ENCODE assay signal across 8 mouse cellular contexts in the genomic region with DNA sequence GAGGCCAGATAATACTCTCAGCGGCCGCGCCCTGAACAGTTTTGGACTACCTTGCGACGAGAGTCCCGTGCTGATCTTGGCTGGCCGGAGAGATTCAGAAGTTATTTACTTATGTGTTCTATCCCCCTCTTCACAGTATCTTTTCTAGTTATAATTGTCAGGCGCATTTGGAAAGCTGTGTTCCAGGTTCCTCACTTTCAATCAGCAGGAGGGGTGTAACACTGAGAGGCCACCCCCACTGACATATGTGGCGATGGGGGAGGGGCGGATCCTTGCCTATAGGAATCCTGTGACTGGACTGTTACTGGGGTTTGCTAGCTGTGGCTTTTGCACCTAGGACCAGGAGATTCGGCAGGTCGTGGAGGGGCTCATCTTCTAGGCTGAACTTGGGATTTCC. TPM values are rescaled to one million over a fixed set of nuclear protein-coding genes. Genes with fewer than 3 reads are reported as not detected.
DNase-seq lines count a peak whose midpoint lies in the region; ATAC-seq lines count a peak whose summit lies in the region.

No protein-coding gene starts in this region.

- H3K4me3 ChIP-seq in lung, embryonic 15.5 days, result peak overlapping the region; percentile 84
- H3K4me3 ChIP-seq in heart, embryonic 10.5 days, result peak overlapping the region; percentile 93
- peak overlapping the region; percentile 74 for H3K4me3 ChIP-seq in midbrain, embryonic 13.5 days (replicated peaks)

- H3K27me3 ChIP-seq in lung, embryonic 15.5 days, result no peaks in the 10 kb centered on the region
- no peaks in the 10 kb centered on the region for H3K27me3 ChIP-seq in heart, embryonic 10.5 days (ENCODE audit: insufficient read depth, poor library complexity, severe bottlenecking)
- H3K27me3 ChIP-seq in midbrain, embryonic 13.5 days, result no peaks in the 10 kb centered on the region

- H3K4me1 ChIP-seq in lung, embryonic 15.5 days, result peaks cover 47% of the 10 kb centered on the region
- H3K4me1 ChIP-seq in heart, embryonic 10.5 days, result peaks cover 56% of the 10 kb centered on the region
- peaks cover 53% of the 10 kb centered on the region for H3K4me1 ChIP-seq in midbrain, embryonic 13.5 days (replicated peaks)

- ATAC-seq in lung, embryonic 15.5 days (ENCODE audit: borderline replicate concordance, extremely low read depth, low FRiP score, low TSS enrichment), result no peak
- no peak for ATAC-seq in midbrain, embryonic 13.5 days
- no peak for ATAC-seq in inflammation-experienced regulatory T-cells, adult 6 months

- no peak for DNase-seq in lung, postnatal 25 days (ENCODE audit: low spot score)
- peak; percentile 56 to 63 for DNase-seq in cerebellum, postnatal 14 days
- peak; percentile 81 for DNase-seq in heart, embryonic 10.5 days (ENCODE audit: low spot score)
- peak; percentile 28 to 49 for DNase-seq in left cerebral cortex, adult 8-10 months (ENCODE audit: low spot score in 2 of 2)
- DNase-seq in thymus, postnatal 0 days (ENCODE audit: low spot score), result peak; percentile 21

- H3K4me2 ChIP-seq in lung, embryonic 15.5 days, result peak overlapping the region; percentile 91
- peak overlapping the region; percentile 81 for H3K4me2 ChIP-seq in midbrain, embryonic 13.5 days (replicated peaks)

- peak overlapping the region; percentile 85 for H3K9ac ChIP-seq in lung, embryonic 15.5 days
- H3K9ac ChIP-seq in midbrain, embryonic 13.5 days (replicated peaks), result peak overlapping the region; percentile 93

- H3K27ac ChIP-seq in lung, embryonic 15.5 days, result peak overlapping the region; percentile 86
- peak overlapping the region; percentile 98 for H3K27ac ChIP-seq in heart, embryonic 10.5 days
- peak overlapping the region; percentile 96 for H3K27ac ChIP-seq in midbrain, embryonic 13.5 days

- H3K36me3 ChIP-seq in lung, embryonic 15.5 days, result no peaks in the 10 kb centered on the region
- no peaks in the 10 kb centered on the region for H3K36me3 ChIP-seq in heart, embryonic 10.5 days
- H3K36me3 ChIP-seq in midbrain, embryonic 13.5 days, result no peaks in the 10 kb centered on the region

- H3K9me3 ChIP-seq in lung, embryonic 15.5 days, result no peaks in the 10 kb centered on the region
- H3K9me3 ChIP-seq in heart, embryonic 10.5 days, result no peaks in the 10 kb centered on the region
- no peaks in the 10 kb centered on the region for H3K9me3 ChIP-seq in midbrain, embryonic 13.5 days

- 3% methylated on average over 12 of the region's 12 CpGs for WGBS in lung, embryonic 15.5 days
- 1% methylated on average over 12 of the region's 12 CpGs for WGBS in heart, embryonic 10.5 days
- 2% methylated on average over 12 of the region's 12 CpGs for WGBS in midbrain, embryonic 13.5 days

RNA-seq across cellular contexts. Expression of a gene that starts 1.1 kb away (rescaled TPM):
- polyA plus RNA-seq in lung, embryonic 15.5 days (2015; fragmentation: Nextera tagmentation; extraction: Ambion mirVana), result 4.3 TPM in 2 replicates
- 8.6 and 10.6 TPM in 2 replicates for polyA plus RNA-seq in heart, embryonic 10.5 days (2016; fragmentation: Nextera tagmentation; extraction: Ambion mirVana)
- total RNA-seq in left cerebral cortex, adult 8-10 months (2022), result 1 to 10 TPM; 4.7 to 6.8 (median 6.2) TPM
- 13.2 and 13.6 TPM in 2 replicates for polyA plus RNA-seq in midbrain, embryonic 13.5 days (2015; fragmentation: Nextera tagmentation; extraction: Ambion mirVana)
- 1.5 and 2.2 TPM in 2 replicates for polyA plus RNA-seq in thymus, postnatal 0 days (2015; fragmentation: Nextera tagmentation; extraction: Ambion mirVana)
- polyA plus RNA-seq in inflammation-experienced regulatory T-cells, adult 6 months (2017; shearing (Covaris generic)), result 1 to 10 TPM in 1 of 3 experiments, under 1 TPM in 2; 0.72 to 1.8 (median 0.83) TPM

RNA-seq across cellular contexts. Expression of a gene that starts 26.1 kb away (rescaled TPM):
- 0.21 and 0.24 TPM in 2 replicates for polyA plus RNA-seq in lung, embryonic 15.5 days (2015; fragmentation: Nextera tagmentation; extraction: Ambion mirVana)
- 0.28 and 0.49 TPM in 2 replicates for polyA plus RNA-seq in heart, embryonic 10.5 days (2016; fragmentation: Nextera tagmentation; extraction: Ambion mirVana)
- total RNA-seq in left cerebral cortex, adult 8-10 months (2022), result 1 to 10 TPM; 2.3 to 3.0 (median 2.7) TPM
- polyA plus RNA-seq in midbrain, embryonic 13.5 days (2015; fragmentation: Nextera tagmentation; extraction: Ambion mirVana), result 2.1 and 2.5 TPM in 2 replicates
- polyA plus RNA-seq in thymus, postnatal 0 days (2015; fragmentation: Nextera tagmentation; extraction: Ambion mirVana), result 0.30 and 0.48 TPM in 2 replicates
- polyA plus RNA-seq in inflammation-experienced regulatory T-cells, adult 6 months (2017; shearing (Covaris generic)), result under 1 TPM in 1 of 3 experiments, not detected in 2; 0.07 TPM

RNA-seq across cellular contexts. Expression of a gene that starts 32.0 kb away (rescaled TPM):
- 345 and 355 TPM in 2 replicates for polyA plus RNA-seq in lung, embryonic 15.5 days (2015; fragmentation: Nextera tagmentation; extraction: Ambion mirVana)
- 341 and 377 TPM in 2 replicates for polyA plus RNA-seq in heart, embryonic 10.5 days (2016; fragmentation: Nextera tagmentation; extraction: Ambion mirVana)
- total RNA-seq in left cerebral cortex, adult 8-10 months (2022), result 100 to 1,000 TPM; 125 to 149 (median 144) TPM
- polyA plus RNA-seq in midbrain, embryonic 13.5 days (2015; fragmentation: Nextera tagmentation; extraction: Ambion mirVana), result 330 and 342 TPM in 2 replicates
- polyA plus RNA-seq in thymus, postnatal 0 days (2015; fragmentation: Nextera tagmentation; extraction: Ambion mirVana), result 420 and 454 TPM in 2 replicates
- polyA plus RNA-seq in inflammation-experienced regulatory T-cells, adult 6 months (2017; shearing (Covaris generic)), result 100 to 1,000 TPM; 241 to 356 (median 330) TPM

RNA-seq across cellular contexts. Expression of a gene that starts 41.4 kb away (rescaled TPM):
- 10.2 and 12.2 TPM in 2 replicates for polyA plus RNA-seq in lung, embryonic 15.5 days (2015; fragmentation: Nextera tagmentation; extraction: Ambion mirVana)
- polyA plus RNA-seq in heart, embryonic 10.5 days (2016; fragmentation: Nextera tagmentation; extraction: Ambion mirVana), result 7.3 and 7.7 TPM in 2 replicates
- total RNA-seq in left cerebral cortex, adult 8-10 months (2022), result 100 to 1,000 TPM in 2 of 4 experiments, 10 to 100 TPM in 2; 86.7 to 118 (median 106) TPM
- polyA plus RNA-seq in midbrain, embryonic 13.5 days (2015; fragmentation: Nextera tagmentation; extraction: Ambion mirVana), result 24.1 and 28.1 TPM in 2 replicates
- polyA plus RNA-seq in thymus, postnatal 0 days (2015; fragmentation: Nextera tagmentation; extraction: Ambion mirVana), result 33.3 and 50.5 TPM in 2 replicates
- polyA plus RNA-seq in inflammation-experienced regulatory T-cells, adult 6 months (2017; shearing (Covaris generic)), result 10 to 100 TPM; 16.9 to 42.0 (median 36.2) TPM
